Mouse (Mus musculus) neural tube, embryonic 14.5 days (tissue): ENCODE data around the gene Pex16. TPM values are rescaled to one million over a fixed set of nuclear protein-coding genes. Genes with fewer than 3 reads are reported as not detected.

ENCODE experiments used
- ATAC-seq: fragments of 200-750 bp; cut with Nextera tagmentation; 2 replicates; pipeline ENCODE4 v1.8.0; 2017; ENCODE audit warnings: low read depth, mild to moderate bottlenecking, moderate TSS enrichment, moderate library complexity
- H3K27ac ChIP-seq: fragments of 300-500 bp; sonication (generic); 2 replicates; pipeline ENCODE4 v1.5.1; 2014; ENCODE audit warnings: low read depth, mild to moderate bottlenecking, control low read depth, low read length, moderate library complexity, mixed read lengths
- H3K27me3 ChIP-seq: fragments of 300-500 bp; sonication (generic); 2 replicates; pipeline ENCODE4 v1.6.1; 2014; ENCODE audit warnings: low read length; ENCODE audit not compliant: control insufficient read depth, insufficient read depth
- H3K36me3 ChIP-seq: fragments of 300-500 bp; sonication (generic); 2 replicates; pipeline ENCODE4 v1.6.1; 2014; ENCODE audit warnings: low read length, mixed read lengths; ENCODE audit not compliant: control insufficient read depth, insufficient read depth
- H3K4me1 ChIP-seq: fragments of 300-500 bp; sonication (generic); 2 replicates; pipeline ENCODE4 v1.6.1; 2014; ENCODE audit warnings: low read length; ENCODE audit not compliant: control insufficient read depth, insufficient read depth
- H3K4me2 ChIP-seq: fragments of 300-500 bp; sonication (generic); 2 replicates; pipeline ENCODE4 v1.6.1; 2014; ENCODE audit warnings: mild to moderate bottlenecking, low read depth, low read length, control low read depth
- H3K4me3 ChIP-seq: fragments of 300-500 bp; sonication (generic); 2 replicates; pipeline ENCODE4 v1.5.1; 2014; ENCODE audit warnings: low read depth, low read length, control low read depth, mixed read lengths
- H3K9ac ChIP-seq: fragments of 300-500 bp; sonication (generic); replicated peaks from 2 replicates; pipeline ENCODE4 v1.6.1; 2014; ENCODE audit warnings: low read depth, mild to moderate bottlenecking, control low read depth, low read length, mixed read lengths
- H3K9me3 ChIP-seq: fragments of 300-500 bp; sonication (generic); 2 replicates; pipeline ENCODE4 v1.6.1; 2016; ENCODE audit warnings: low read length; ENCODE audit not compliant: control insufficient read depth
- WGBS: fragments of 180-500 bp; shearing (Covaris S2); extraction: QIAGEN DNeasy Blood & Tissue Kit; methylation state at CpG from one replicate; pipeline ENCODE4 v1.1.7; 2014; 5-methylcytosine and 5-hydroxymethylcytosine counted together
- polyA plus RNA-seq: library from polyadenylated mRNA; unstranded; fragments of >200 nt; fragmentation: Nextera tagmentation; extraction: Ambion mirVana; gene quantifications from 2 replicates; pipeline ENCODE4 v1.2.1, GENCODE M21; 2014

Pex16 gene
- polyA plus RNA-seq, 1 experiment from 2014 or later, result 37.0 TPM

GRCm38 (mm10) chr2:92347191-92347590 lies 27.3 kb upstream of the Pex16 start:
- 90% methylated on average over 2 of the region's 2 CpGs for WGBS
- Histone ChIP-seq H3K9me3 (no peaks in the 10 kb centered on the region), H3K4me3 (no peak overlapping the region), H3K4me2 (no peak overlapping the region), H3K27me3 (no peaks in the 10 kb centered on the region), H3K9ac (no peak overlapping the region), H3K36me3 (peaks cover 28% of the 10 kb centered on the region), H3K4me1 (no peaks in the 10 kb centered on the region), H3K27ac (no peak overlapping the region)
- no peak for ATAC-seq

DNA sequence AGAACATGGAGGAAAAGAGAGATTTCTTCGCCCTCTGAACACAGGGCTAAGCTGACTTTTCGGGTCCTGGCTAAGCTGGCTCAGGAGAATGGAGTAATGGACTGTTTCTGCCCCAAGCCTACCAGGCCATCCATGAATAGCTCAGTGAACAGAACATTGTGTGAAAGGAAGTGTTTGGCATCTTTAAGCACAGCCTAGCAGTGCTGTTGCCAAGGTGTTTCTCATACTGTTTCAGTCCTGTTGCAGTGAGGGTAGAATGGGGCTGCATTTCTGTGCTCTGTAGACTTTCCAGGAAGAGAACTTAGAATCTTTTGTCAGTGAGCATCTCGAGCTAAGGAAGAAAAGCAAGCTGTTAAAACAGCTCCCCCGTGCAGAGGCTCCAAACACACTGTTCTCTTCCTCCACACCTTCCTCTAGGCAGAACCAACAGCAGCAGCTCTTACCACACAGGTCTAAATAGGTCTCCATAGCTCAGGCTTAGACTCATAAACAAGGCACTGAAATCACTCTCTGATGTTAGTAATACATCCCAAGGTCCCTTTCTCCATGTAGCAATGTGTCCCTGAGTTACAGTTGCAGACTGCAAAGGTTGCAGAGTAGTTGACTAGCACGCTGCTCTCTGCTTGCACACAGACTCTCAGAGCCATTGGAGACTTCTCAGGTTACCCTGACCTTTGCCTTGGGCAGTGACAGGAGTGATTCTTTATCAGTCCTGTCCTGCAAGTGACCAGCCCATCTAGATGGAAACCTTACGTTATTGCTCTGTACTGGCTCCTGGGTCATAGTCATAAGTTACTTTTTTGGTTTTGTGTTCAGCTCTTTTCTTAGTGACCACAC lies 24.7 kb upstream of the Pex16 start:
- H3K4me1 ChIP-seq, result no peaks in the 10 kb centered on the region
- no peaks in the 10 kb centered on the region for H3K9me3 ChIP-seq
- no peak for ATAC-seq
- WGBS, result 78% methylated on average over 6 of the region's 6 CpGs
- H3K4me2 ChIP-seq, result no peak overlapping the region
- H3K27me3 ChIP-seq, result no peaks in the 10 kb centered on the region
- peak overlapping the region; percentile 46 for H3K27ac ChIP-seq
- peaks cover 23% of the 10 kb centered on the region for H3K36me3 ChIP-seq
- no peak overlapping the region for H3K9ac ChIP-seq
- H3K4me3 ChIP-seq, result no peak overlapping the region

DNA sequence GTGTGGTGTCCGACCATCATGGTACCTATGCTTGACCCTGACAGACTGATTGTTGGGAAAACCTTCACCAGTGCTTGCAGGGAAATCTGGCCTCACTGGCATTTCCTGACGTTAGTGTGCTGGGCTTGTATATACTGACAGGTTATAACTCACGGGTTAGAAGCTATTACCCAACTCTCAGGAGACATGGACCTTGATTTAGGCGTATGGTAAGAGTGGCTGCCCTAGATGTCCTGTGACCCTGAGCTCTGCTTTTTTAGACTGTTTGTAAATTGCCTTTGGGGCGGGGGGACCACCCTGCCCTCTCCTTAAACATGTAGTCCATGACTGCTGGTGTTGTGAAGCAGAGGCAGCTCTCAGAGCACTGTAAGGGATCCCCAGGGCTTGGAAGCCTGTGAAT lies 23.8 kb upstream of the Pex16 start:
- no peaks in the 10 kb centered on the region for H3K27me3 ChIP-seq
- no peak overlapping the region for H3K4me2 ChIP-seq
- H3K4me3 ChIP-seq, result no peak overlapping the region
- H3K27ac ChIP-seq, result no peak overlapping the region
- no peaks in the 10 kb centered on the region for H3K9me3 ChIP-seq
- no peaks in the 10 kb centered on the region for H3K4me1 ChIP-seq
- 80% methylated on average over 5 of the region's 5 CpGs for WGBS
- H3K36me3 ChIP-seq, result peaks cover 17% of the 10 kb centered on the region
- no peak for ATAC-seq
- no peak overlapping the region for H3K9ac ChIP-seq

- Histone ChIP-seq H3K27ac (no peak overlapping the region), H3K36me3 (peaks cover 26% of the 10 kb centered on the region), H3K27me3 (no peaks in the 10 kb centered on the region), H3K4me1 (no peaks in the 10 kb centered on the region), H3K4me2 (no peak overlapping the region), H3K4me3 (no peak overlapping the region), H3K9ac (no peak overlapping the region), H3K9me3 (no peaks in the 10 kb centered on the region)
- 50% methylated on average over 5 of the region's 5 CpGs for WGBS
- no peak for ATAC-seq
These were observed 21.1 kb upstream of the Pex16 start for GRCm38 (mm10) chr2:92353402-92353801.

DNA sequence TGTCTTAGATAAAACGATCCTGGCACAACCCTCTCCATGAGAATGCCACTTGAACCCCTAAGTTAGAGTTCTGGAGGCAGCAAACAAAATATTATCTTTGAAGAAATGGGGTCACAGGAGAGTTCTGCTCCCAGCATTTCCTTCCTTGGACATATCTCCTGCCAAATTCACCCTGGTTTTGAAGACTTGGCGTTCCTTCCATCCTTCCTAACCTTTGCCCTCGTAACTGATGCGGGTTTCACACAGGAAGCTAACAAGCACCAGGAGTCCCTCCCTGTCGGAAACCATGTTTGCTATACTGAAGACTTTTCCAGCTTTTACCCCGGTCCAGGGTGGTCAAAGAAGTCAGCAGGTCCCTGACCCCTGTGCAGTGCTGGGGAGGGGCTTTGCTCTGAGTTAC lies 20.3 kb upstream of the Pex16 start:
- H3K36me3 ChIP-seq, result peaks cover 34% of the 10 kb centered on the region
- H3K27me3 ChIP-seq, result no peaks in the 10 kb centered on the region
- no peaks in the 10 kb centered on the region for H3K9me3 ChIP-seq
- no peaks in the 10 kb centered on the region for H3K4me1 ChIP-seq
- no peak overlapping the region for H3K4me2 ChIP-seq
- no peak for ATAC-seq
- H3K4me3 ChIP-seq, result no peak overlapping the region
- H3K27ac ChIP-seq, result no peak overlapping the region
- no peak overlapping the region for H3K9ac ChIP-seq
- 76% methylated on average over 6 of the region's 6 CpGs for WGBS

GRCm38 (mm10) chr2:92359301-92359700 lies 15.2 kb upstream of the Pex16 start:
- no peak overlapping the region for H3K4me2 ChIP-seq
- ATAC-seq, result no peak
- no peak overlapping the region for H3K4me3 ChIP-seq
- H3K4me1 ChIP-seq, result no peaks in the 10 kb centered on the region
- H3K9ac ChIP-seq, result no peak overlapping the region
- H3K36me3 ChIP-seq, result peaks cover 32% of the 10 kb centered on the region
- H3K9me3 ChIP-seq, result no peaks in the 10 kb centered on the region
- H3K27me3 ChIP-seq, result no peaks in the 10 kb centered on the region
- 92% methylated on average over 2 of the region's 2 CpGs for WGBS
- H3K27ac ChIP-seq, result no peak overlapping the region

GRCm38 (mm10) chr2:92360186-92360823 lies 14.2 kb upstream of the Pex16 start:
- Histone ChIP-seq H3K27ac (peak overlapping the region; percentile 69), H3K36me3 (peaks cover 32% of the 10 kb centered on the region), H3K27me3 (no peaks in the 10 kb centered on the region), H3K4me3 (no peak overlapping the region), H3K9me3 (no peaks in the 10 kb centered on the region), H3K4me2 (no peak overlapping the region), H3K4me1 (no peaks in the 10 kb centered on the region), H3K9ac (no peak overlapping the region)
- ATAC-seq, result peak; percentile 69; the same call in 1 of the 2 replicates
- 51% methylated on average over 25 of the region's 25 CpGs for WGBS

DNA sequence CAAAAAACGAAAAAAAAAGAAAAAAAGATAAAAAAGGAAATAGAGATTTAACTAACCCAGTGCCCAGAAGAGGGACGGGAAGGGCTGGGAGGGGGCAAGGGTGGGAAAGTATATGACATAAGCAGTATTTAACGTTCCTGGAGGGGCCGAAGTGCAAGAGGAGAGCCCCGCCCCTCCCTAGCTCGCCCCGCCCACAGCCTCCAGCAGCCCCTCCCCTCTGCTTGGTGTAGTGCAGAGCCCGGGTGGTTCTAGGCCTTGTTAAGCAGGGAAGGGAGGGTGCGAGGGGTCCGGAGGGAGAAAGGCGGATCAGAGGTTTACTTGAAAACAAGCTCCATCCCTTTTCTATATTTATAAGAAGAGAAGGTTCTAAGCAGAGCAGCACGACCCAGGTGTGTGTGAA lies 13.6 kb upstream of the Pex16 start:
- Histone ChIP-seq H3K4me2 (no peak overlapping the region), H3K4me1 (no peaks in the 10 kb centered on the region), H3K27ac (0 out of 2 replicates have a peak overlapping the region, but pooled peaks have one; percentile 28), H3K4me3 (no peak overlapping the region), H3K36me3 (peaks cover 32% of the 10 kb centered on the region), H3K27me3 (no peaks in the 10 kb centered on the region), H3K9ac (no peak overlapping the region), H3K9me3 (no peaks in the 10 kb centered on the region)
- WGBS, result 15% methylated on average over 12 of the region's 12 CpGs
- ATAC-seq, result peak; percentile 64; the same call in 1 of the 2 replicates

DNA sequence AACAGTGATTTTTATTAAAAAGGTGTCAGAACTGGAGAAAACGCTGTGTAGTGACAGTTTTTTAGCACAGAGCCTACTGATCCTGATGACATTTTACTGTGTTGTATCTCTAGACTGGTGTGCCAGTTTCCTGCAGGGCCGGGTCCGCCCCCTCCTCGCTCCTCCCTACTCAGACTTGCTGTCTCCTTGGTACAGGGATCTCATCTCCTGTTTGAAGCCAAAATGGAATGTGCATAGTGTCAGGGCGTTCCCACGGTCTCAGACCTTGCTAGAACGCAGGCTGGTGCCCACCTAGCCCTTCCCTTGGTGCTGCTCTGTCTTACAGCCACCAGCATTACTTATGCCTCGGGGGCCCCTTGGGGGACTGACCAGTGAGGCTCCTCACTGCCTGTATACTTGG lies 12.7 kb upstream of the Pex16 start:
- H3K9me3 ChIP-seq, result no peaks in the 10 kb centered on the region
- H3K9ac ChIP-seq, result no peak overlapping the region
- no peak overlapping the region for H3K4me3 ChIP-seq
- no peak overlapping the region for H3K4me2 ChIP-seq
- peaks cover 34% of the 10 kb centered on the region for H3K36me3 ChIP-seq
- 0 out of 2 replicates have a peak, but pooled peaks have one; percentile 33 for ATAC-seq
- H3K27ac ChIP-seq, result 0 out of 2 replicates have a peak overlapping the region, but pooled peaks have one; percentile 28
- H3K4me1 ChIP-seq, result no peaks in the 10 kb centered on the region
- 87% methylated on average over 8 of the region's 8 CpGs for WGBS
- H3K27me3 ChIP-seq, result no peaks in the 10 kb centered on the region
